19 mouse cellular contexts compared by ENCODE assay signal in genomic region chr16:64719096-64719495, GRCm38 (mm10). TPM values are rescaled to one million over a fixed set of nuclear protein-coding genes. Genes with fewer than 3 reads are reported as not detected.
DNase-seq lines count a peak whose midpoint lies in the region; ATAC-seq and TF ChIP-seq lines count a peak whose summit lies in the region.
"Had no signal": no experiment of that assay in that cellular context is flagged by ENCODE, and none has a peak within 500 bp of the region (broad histone marks: within the 10 kb centered on the region; RNA-seq: fewer than 3 reads in every experiment).

No protein-coding gene starts in this region.

- H3K4me3 ChIP-seq in forebrain, embryonic 14.5 days (ENCODE audit: low read depth, low read length), result no peak overlapping the region
- no peak overlapping the region for H3K4me3 ChIP-seq in forebrain, embryonic 15.5 days
- no peak overlapping the region for H3K4me3 ChIP-seq in lung, embryonic 14.5 days (ENCODE audit: low read depth, low read length)
- no peak overlapping the region for H3K4me3 ChIP-seq in embryonic facial prominence, embryonic 14.5 days (ENCODE audit: low read depth, low read length)
- H3K4me3 ChIP-seq: erythroblast, embryonic 14.5 days; heart, embryonic 10.5 days; hindbrain, embryonic 15.5 days; liver, embryonic 13.5 days; neural tube, embryonic 13.5 days had no signal

- H3K4me1 ChIP-seq in forebrain, embryonic 14.5 days (ENCODE audit: control insufficient read depth, insufficient read depth, low read length), result no peaks in the 10 kb centered on the region
- H3K4me1 ChIP-seq in forebrain, embryonic 15.5 days, result peaks cover 7% of the 10 kb centered on the region; the same call in 1 of the 2 replicates
- H3K4me1 ChIP-seq in lung, embryonic 14.5 days (ENCODE audit: insufficient read depth), result no peaks in the 10 kb centered on the region
- H3K4me1 ChIP-seq in embryonic facial prominence, embryonic 14.5 days (ENCODE audit: control insufficient read depth, insufficient read depth, low read length), result peaks cover 15% of the 10 kb centered on the region
- H3K4me1 ChIP-seq: hindbrain, embryonic 15.5 days; liver, embryonic 13.5 days had no signal

- no peaks in the 10 kb centered on the region for H3K36me3 ChIP-seq in forebrain, embryonic 14.5 days (ENCODE audit: control insufficient read depth, insufficient read depth, low read length)
- H3K36me3 ChIP-seq in forebrain, embryonic 15.5 days, result no peaks in the 10 kb centered on the region
- H3K36me3 ChIP-seq in lung, embryonic 14.5 days (ENCODE audit: insufficient read depth), result no peaks in the 10 kb centered on the region
- H3K36me3 ChIP-seq in embryonic facial prominence, embryonic 14.5 days (ENCODE audit: control insufficient read depth, insufficient read depth, low read length), result no peaks in the 10 kb centered on the region
- H3K36me3 ChIP-seq: heart, embryonic 10.5 days; hindbrain, embryonic 15.5 days; liver, embryonic 13.5 days; neural tube, embryonic 13.5 days had no signal

- no peak for TF ChIP-seq CTCF in lung, embryonic 14.5 days (IDR thresholded peaks at IDR 0.05; ENCODE audit: low read depth)

- 34% methylated on average over 7 of the region's 7 CpGs for whole genome bisulfite sequencing in forebrain, embryonic 14.5 days
- 36% methylated on average over 7 of the region's 7 CpGs for WGBS in forebrain, embryonic 15.5 days
- 43% methylated on average over 7 of the region's 7 CpGs for WGBS in lung, embryonic 14.5 days
- WGBS in embryonic facial prominence, embryonic 14.5 days, result 25% methylated on average over 7 of the region's 7 CpGs

- intact Hi-C loops in gastrocnemius, postnatal 36 days (cut with DNase I), result no loop called here

- H3K9me3 ChIP-seq in forebrain, embryonic 14.5 days (replicated peaks; ENCODE audit: control insufficient read depth, low read length), result no peaks in the 10 kb centered on the region
- no peaks in the 10 kb centered on the region for H3K9me3 ChIP-seq in forebrain, embryonic 15.5 days
- no peaks in the 10 kb centered on the region for H3K9me3 ChIP-seq in lung, embryonic 14.5 days (ENCODE audit: low read depth, low read length)
- no peaks in the 10 kb centered on the region for H3K9me3 ChIP-seq in embryonic facial prominence, embryonic 14.5 days (ENCODE audit: control insufficient read depth, low read length)
- H3K9me3 ChIP-seq: heart, embryonic 10.5 days; hindbrain, embryonic 15.5 days; liver, embryonic 13.5 days; neural tube, embryonic 13.5 days had no signal

- peak; percentile 21 for DNase-seq in forebrain, embryonic 14.5 days (ENCODE audit: low spot score)
- peak; percentile 14 for DNase-seq in lung, embryonic 14.5 days
- DNase-seq in lung, adult 18-20 months, result no peak
- peak; percentile 63 for DNase-seq in embryonic facial prominence, embryonic 14.5 days (ENCODE audit: low spot score)
- no peak for DNase-seq in gastrocnemius, postnatal 36 days
- DNase-seq: adrenal gland, adult 2 months; cerebellum, adult 11 months; cerebellum, postnatal 36 days; kidney, adult 18-20 months; liver, embryonic 13.5 days; lung, postnatal 10 days; thymus, postnatal 4 days had no signal

- no peak overlapping the region for H3K4me2 ChIP-seq in forebrain, embryonic 14.5 days (ENCODE audit: low read length)
- no peak overlapping the region for H3K4me2 ChIP-seq in forebrain, embryonic 15.5 days (replicated peaks)
- H3K4me2 ChIP-seq in lung, embryonic 14.5 days, result no peak overlapping the region
- H3K4me2 ChIP-seq in embryonic facial prominence, embryonic 14.5 days (ENCODE audit: low read depth, low read length), result no peak overlapping the region
- H3K4me2 ChIP-seq: hindbrain, embryonic 15.5 days; liver, embryonic 13.5 days; neural tube, embryonic 13.5 days had no signal

- no peak overlapping the region for H3K9ac ChIP-seq in forebrain, embryonic 14.5 days (ENCODE audit: low read length)
- no peak overlapping the region for H3K9ac ChIP-seq in forebrain, embryonic 15.5 days (replicated peaks)
- H3K9ac ChIP-seq in lung, embryonic 14.5 days, result no peak overlapping the region
- no peak overlapping the region for H3K9ac ChIP-seq in embryonic facial prominence, embryonic 14.5 days (ENCODE audit: low read depth, low read length)
- H3K9ac ChIP-seq: hindbrain, embryonic 15.5 days; liver, embryonic 13.5 days; neural tube, embryonic 13.5 days had no signal

- no peaks in the 10 kb centered on the region for H3K27me3 ChIP-seq in forebrain, embryonic 14.5 days (replicated peaks; ENCODE audit: control insufficient read depth, insufficient read depth, low read length)
- H3K27me3 ChIP-seq in forebrain, embryonic 15.5 days, result no peaks in the 10 kb centered on the region
- H3K27me3 ChIP-seq in lung, embryonic 14.5 days (ENCODE audit: insufficient read depth, low read length), result no peaks in the 10 kb centered on the region
- no peaks in the 10 kb centered on the region for H3K27me3 ChIP-seq in embryonic facial prominence, embryonic 14.5 days (replicated peaks; ENCODE audit: control insufficient read depth, insufficient read depth, low read length)
- H3K27me3 ChIP-seq: hindbrain, embryonic 15.5 days; liver, embryonic 13.5 days; neural tube, embryonic 13.5 days had no signal

- H3K27ac ChIP-seq in forebrain, embryonic 14.5 days (ENCODE audit: low read depth, low read length), result no peak overlapping the region
- H3K27ac ChIP-seq in forebrain, embryonic 15.5 days (replicated peaks), result no peak overlapping the region
- H3K27ac ChIP-seq in lung, embryonic 14.5 days (ENCODE audit: low read depth), result no peak overlapping the region
- no peak overlapping the region for H3K27ac ChIP-seq in embryonic facial prominence, embryonic 14.5 days (replicated peaks; ENCODE audit: low read depth, low read length)
- H3K27ac ChIP-seq: heart, embryonic 10.5 days; hindbrain, embryonic 15.5 days; liver, embryonic 13.5 days; neural tube, embryonic 13.5 days had no signal

- ATAC-seq in forebrain, embryonic 14.5 days, result peak; percentile 37; the same call in 1 of the 2 replicates
- ATAC-seq in forebrain, embryonic 15.5 days (replicated peaks), result no peak
- ATAC-seq in lung, embryonic 14.5 days (ENCODE audit: insufficient read depth), result peak; percentile 38; the same call in 1 of the 2 replicates
- peak; percentile 84 for ATAC-seq in embryonic facial prominence, embryonic 14.5 days (ENCODE audit: low read depth)
- ATAC-seq in cerebellum, adult (ENCODE audit: insufficient number of reproducible peaks, low FRiP score, low TSS enrichment), result no peak
- ATAC-seq: midbrain, embryonic 16.5 days had no signal

RNA-seq across cellular contexts. Expression of gene 4930453N24Rik, which starts 51.9 kb away (rescaled TPM):
- 29.9 and 31.5 TPM in 2 replicates for polyA plus RNA-seq in forebrain, embryonic 14.5 days (2014; fragmentation: Nextera tagmentation; extraction: Ambion mirVana)
- polyA plus RNA-seq in forebrain, embryonic 15.5 days (2015; fragmentation: Nextera tagmentation; extraction: Ambion mirVana), result 22.0 and 23.8 TPM in 2 replicates
- 28.8 and 31.5 TPM in 2 replicates for polyA plus RNA-seq in lung, embryonic 14.5 days (2014; fragmentation: Nextera tagmentation; extraction: Ambion mirVana)
- 27.1 and 27.5 TPM in 2 replicates for polyA plus RNA-seq in embryonic facial prominence, embryonic 14.5 days (2014; fragmentation: Nextera tagmentation; extraction: Ambion mirVana)
- total RNA-seq in gastrocnemius, postnatal 36 days (2021), result 10 to 100 TPM; 36.6 to 44.8 TPM

Comparison
In these comparisons a context has a peak if more than half of its experiments do, and no peak if none do; other contexts are left out.
1. ATAC-seq: peak in forebrain, embryonic 14.5 days (single experiment), lung, embryonic 14.5 days (single experiment) and embryonic facial prominence, embryonic 14.5 days (single experiment); none in forebrain, embryonic 15.5 days (single experiment) and cerebellum, adult (single experiment).
2. DNase-seq: peak in forebrain, embryonic 14.5 days (single experiment), lung, embryonic 14.5 days (single experiment) and embryonic facial prominence, embryonic 14.5 days (single experiment); none in lung, adult 18-20 months (0 of 2) and gastrocnemius, postnatal 36 days (0 of 2).